Mouse (Mus musculus) ES-Bruce4 (cell line): ENCODE measurements around the gene BC048562. TPM values are rescaled to one million over a fixed set of nuclear protein-coding genes. Genes with fewer than 3 reads are reported as not detected.

Experiments used
- H3K27ac ChIP-seq: 2 replicates; pipeline ENCODE4 v1.5.1; 2012; ENCODE audit warnings: low read length, inconsistent platforms; ENCODE audit not compliant: insufficient read depth
- H3K27me3 ChIP-seq: 2 replicates; pipeline ENCODE4 v1.6.1; 2012; ENCODE audit warnings: mild to moderate bottlenecking, low read length, inconsistent platforms; ENCODE audit not compliant: control insufficient read depth, poor library complexity, insufficient read depth, severe bottlenecking
- H3K36me3 ChIP-seq: 2 replicates; pipeline ENCODE4 v1.6.1; 2012; ENCODE audit warnings: inconsistent platforms, mild to moderate bottlenecking, low read length, moderate library complexity; ENCODE audit not compliant: control insufficient read depth, poor library complexity, insufficient read depth, severe bottlenecking
- H3K4me1 ChIP-seq: one replicate; pipeline ENCODE4 v1.8.1; 2011; ENCODE audit warnings: low read length; ENCODE audit not compliant: control insufficient read depth, insufficient read depth
- H3K4me3 ChIP-seq: 2 replicates; pipeline ENCODE4 v1.5.1; 2011; ENCODE audit warnings: low read depth, mild to moderate bottlenecking, low read length
- H3K9ac ChIP-seq: 2 replicates; pipeline ENCODE4 v1.6.1; 2012; ENCODE audit warnings: low read depth, mild to moderate bottlenecking, inconsistent platforms; ENCODE audit not compliant: poor library complexity, severe bottlenecking
- H3K9me3 ChIP-seq: replicated peaks from 2 replicates; pipeline ENCODE4 v1.6.1; 2012; ENCODE audit warnings: mild to moderate bottlenecking, low read length, inconsistent platforms; ENCODE audit not compliant: control insufficient read depth, poor library complexity, insufficient read depth, severe bottlenecking
- CTCF ChIP-seq: IDR thresholded peaks from one replicate; pipeline ENCODE4 v1.8.1; 2011; ENCODE audit warnings: low read depth, low read length
- EP300 ChIP-seq: IDR thresholded peaks from 2 replicates; pipeline ENCODE4 v1.6.1; 2011; ENCODE audit warnings: low read depth, low read length; ENCODE audit not compliant: insufficient read depth
- POLR2A ChIP-seq: IDR thresholded peaks from one replicate; pipeline ENCODE4 v1.8.1; 2011; ENCODE audit warnings: low read length; ENCODE audit not compliant: insufficient read depth
- polyA plus RNA-seq: library from polyadenylated mRNA; stranded (reverse); fragments of >200 nt; gene quantifications from 2 replicates; pipeline ENCODE4 v1.2.4, GENCODE M21; 2011; ENCODE audit warnings: low read depth; ENCODE audit not compliant: missing spikeins, insufficient read depth, insufficient read length

BC048562 gene
- polyA plus RNA-seq, 1 experiment, result not detected

- no peak overlapping the region for H3K4me3 ChIP-seq
These were observed 5.1 kb downstream of the BC048562 start for GRCm38 (mm10) chr9:108441236-108441919.

GRCm38 (mm10) chr9:108445125-108445524 lies 8.8 kb downstream of the BC048562 start:
- Histone ChIP-seq H3K36me3 (no peaks in the 10 kb centered on the region), H3K27ac (no peak overlapping the region), H3K4me3 (no peak overlapping the region), H3K4me1 (no peaks in the 10 kb centered on the region), H3K9ac (no peak overlapping the region), H3K9me3 (no peaks in the 10 kb centered on the region), H3K27me3 (no peaks in the 10 kb centered on the region)
- no peak for TF ChIP-seq EP300
- no peak for TF ChIP-seq POLR2A
- TF ChIP-seq CTCF, result no peak

More at GRCm38 (mm10) chr9:108441236-108441919, 5.1 kb downstream of the BC048562 start:
- H3K9me3 ChIP-seq, result no peaks in the 10 kb centered on the region
- no peaks in the 10 kb centered on the region for H3K27me3 ChIP-seq
- H3K27ac ChIP-seq, result no peak overlapping the region
- no peaks in the 10 kb centered on the region for H3K36me3 ChIP-seq
- TF ChIP-seq POLR2A (no peak), CTCF (no peak), EP300 (no peak)
- no peaks in the 10 kb centered on the region for H3K4me1 ChIP-seq
- no peak overlapping the region for H3K9ac ChIP-seq

- Histone ChIP-seq H3K36me3 (no peaks in the 10 kb centered on the region), H3K4me1 (no peaks in the 10 kb centered on the region), H3K27ac (no peak overlapping the region), H3K4me3 (no peak overlapping the region), H3K9me3 (no peaks in the 10 kb centered on the region), H3K27me3 (no peaks in the 10 kb centered on the region), H3K9ac (no peak overlapping the region)
- TF ChIP-seq EP300, result no peak
- no peak for TF ChIP-seq CTCF
- TF ChIP-seq POLR2A, result no peak
These were observed 13.6 kb downstream of the BC048562 start for GRCm38 (mm10) chr9:108449860-108450259.

- no peaks in the 10 kb centered on the region for H3K27me3 ChIP-seq
- no peak overlapping the region for H3K9ac ChIP-seq
- peaks cover 2% of the 10 kb centered on the region for H3K4me1 ChIP-seq
- no peak overlapping the region for H3K27ac ChIP-seq
- H3K9me3 ChIP-seq, result no peaks in the 10 kb centered on the region
- no peak overlapping the region for H3K4me3 ChIP-seq
- TF ChIP-seq POLR2A (no peak), CTCF (no peak), EP300 (no peak)
- no peaks in the 10 kb centered on the region for H3K36me3 ChIP-seq
These were observed 14.2 kb downstream of the BC048562 start for GRCm38 (mm10) chr9:108450292-108451169.

- no peaks in the 10 kb centered on the region for H3K27me3 ChIP-seq
- no peak overlapping the region for H3K27ac ChIP-seq
- H3K36me3 ChIP-seq, result no peaks in the 10 kb centered on the region
- peaks cover 7% of the 10 kb centered on the region for H3K4me1 ChIP-seq
- no peak overlapping the region for H3K9ac ChIP-seq
- no peak overlapping the region for H3K4me3 ChIP-seq
- H3K9me3 ChIP-seq, result no peaks in the 10 kb centered on the region
- no peak for TF ChIP-seq EP300
- no peak for TF ChIP-seq POLR2A
- TF ChIP-seq CTCF, result no peak
These were observed 14.8 kb downstream of the BC048562 start for GRCm38 (mm10) chr9:108451170-108451493.
